Mouse (Mus musculus): Measurements from ENCODE around the gene Raet1e.
"Not testable (repeated sequence)": the region's sequence is repeated elsewhere in the genome, so short reads cannot be mapped to it uniquely, and the experiment has no call there.

- TF ChIP-seq EP300 (optimal IDR thresholded peaks at IDR 0.05); CTCF (IDR thresholded peaks at IDR 0.05; ENCODE audit: low read depth): not testable (repeated sequence)
Measured at GRCm38 (mm10) chr10:22396680-22397079, 238.3 kb downstream of the Raet1e start.

Data from stomach, postnatal 0 days (tissue).